Mouse (Mus musculus): ENCODE results near the gene Hectd1. TPM values are rescaled to one million over a fixed set of nuclear protein-coding genes. Genes with fewer than 3 reads are reported as not detected.

Hectd1 gene
- total RNA-seq (2021) = 10 to 100 TPM; 89.9 to 90.7 TPM

GRCm38 (mm10) chr12:51829290-51830076 lies at the start of gene Hectd1:
Gene Hectd1, minus strand, starts transcription at chr12:51829536.
- intact Hi-C loops (cut with DNase I) = loop anchor here (5.0 kb wide), 1 partner anchor 163 kb away; no protein-coding TSS in a partner anchor
- peak; percentile 64 to 92 for DNase-seq (ENCODE audit: extremely low spot score in 1 of 2, low spot score in 2 of 2)

DNA sequence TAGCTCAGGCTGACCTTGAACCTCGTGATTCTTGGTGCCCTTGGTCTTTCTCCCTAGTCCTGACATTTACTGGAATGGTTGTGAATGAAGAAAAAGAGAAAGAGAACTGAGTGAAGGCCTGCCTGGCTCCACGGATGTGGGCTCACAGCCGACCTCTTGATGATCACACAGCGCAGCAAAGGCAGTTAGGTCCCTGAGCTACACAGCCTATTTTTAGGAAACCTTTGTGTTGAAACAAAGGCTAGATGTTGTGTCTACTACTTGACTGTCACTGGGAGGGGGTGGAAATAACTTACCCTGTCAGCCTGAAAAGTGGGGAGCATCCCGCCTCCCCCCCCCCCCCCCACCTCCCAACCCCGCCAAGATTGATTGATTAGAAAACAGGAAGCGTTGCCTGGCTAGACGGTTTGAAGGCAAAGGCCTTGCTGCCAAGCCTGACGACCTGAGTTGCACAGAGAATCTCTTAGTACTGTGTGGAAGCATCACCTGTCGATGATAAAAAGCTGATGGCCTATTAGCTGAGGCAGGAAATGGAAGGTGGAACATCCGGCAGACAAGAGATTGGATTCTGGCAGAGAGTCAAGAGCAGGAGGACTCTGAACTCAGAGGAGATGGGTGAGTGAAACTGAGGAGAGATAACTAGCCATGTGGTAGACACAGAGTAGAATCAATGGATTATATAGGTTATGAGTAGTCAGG lies 42.3 kb upstream of the Hectd1 start:
- intact Hi-C loops (cut with DNase I) = no loop called here
- no peak for DNase-seq (ENCODE audit: extremely low spot score in 1 of 2, low spot score in 2 of 2)

DNA sequence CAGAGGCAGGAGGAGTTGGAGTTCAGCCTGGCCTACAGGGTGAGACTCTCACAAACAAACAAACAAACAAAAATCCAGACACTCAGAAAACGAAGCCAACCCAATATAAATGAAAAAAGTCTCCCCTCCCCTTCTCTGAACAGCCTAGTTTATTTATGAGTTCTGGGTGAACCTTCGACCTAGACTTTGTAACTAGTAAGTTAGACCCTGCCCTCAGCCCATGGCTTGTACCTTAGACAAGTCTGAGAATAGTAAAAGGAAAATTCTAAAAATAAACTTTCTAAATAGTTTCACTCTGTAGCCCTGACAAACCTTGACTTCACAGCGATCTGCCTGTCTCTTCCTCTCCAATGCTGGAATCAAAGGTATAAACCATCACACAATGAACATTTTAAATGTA lies 40.2 kb upstream of the Hectd1 start:
- DNase-seq (ENCODE audit: extremely low spot score in 1 of 2, low spot score in 2 of 2) = no peak

GRCm38 (mm10) chr12:51867076-51867475 lies 37.7 kb upstream of the Hectd1 start:
- intact Hi-C loops (cut with DNase I) = no loop called here
- no peak for DNase-seq (ENCODE audit: extremely low spot score in 1 of 2, low spot score in 2 of 2)

More for the DNA sequence above, 40.2 kb upstream of the Hectd1 start:
- intact Hi-C loops (cut with DNase I) = no loop called here

GRCm38 (mm10) chr12:51866226-51866910 lies 37.0 kb upstream of the Hectd1 start:
- intact Hi-C loops (cut with DNase I) = no loop called here

DNA sequence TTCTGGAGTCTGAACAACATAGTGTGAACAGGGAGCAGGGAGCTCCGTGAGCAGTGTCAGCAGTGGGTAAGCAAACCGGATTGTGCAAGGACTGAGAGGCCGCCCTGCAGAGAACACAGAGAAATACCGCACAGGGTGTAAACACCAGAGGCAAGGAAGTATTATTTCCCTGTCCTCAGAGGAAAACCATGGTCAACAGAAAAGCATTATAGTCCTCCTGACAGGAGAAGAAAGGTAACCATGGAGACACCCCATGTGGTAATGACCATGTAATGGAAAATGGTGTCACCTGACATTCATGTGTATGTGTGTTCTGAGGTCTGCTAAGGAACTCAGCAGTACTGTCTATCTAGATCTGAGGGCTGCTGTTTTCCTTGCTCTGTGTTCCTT lies 36.4 kb upstream of the Hectd1 start:
- intact Hi-C loops (cut with DNase I) = no loop called here

More at GRCm38 (mm10) chr12:51866226-51866910, 37.0 kb upstream of the Hectd1 start:
- peak in 1 of 2 experiments; percentile 38 for DNase-seq (ENCODE audit: extremely low spot score in 1 of 2, low spot score in 2 of 2)

GRCm38 (mm10) chr12:51865061-51865789 lies 35.9 kb upstream of the Hectd1 start:
- intact Hi-C loops (cut with DNase I) = no loop called here
- DNase-seq (ENCODE audit: extremely low spot score in 1 of 2, low spot score in 2 of 2) = no peak

More for the DNA sequence above, 36.4 kb upstream of the Hectd1 start:
- peak in 1 of 2 experiments; percentile 58 for DNase-seq (ENCODE audit: extremely low spot score in 1 of 2, low spot score in 2 of 2)

DNA sequence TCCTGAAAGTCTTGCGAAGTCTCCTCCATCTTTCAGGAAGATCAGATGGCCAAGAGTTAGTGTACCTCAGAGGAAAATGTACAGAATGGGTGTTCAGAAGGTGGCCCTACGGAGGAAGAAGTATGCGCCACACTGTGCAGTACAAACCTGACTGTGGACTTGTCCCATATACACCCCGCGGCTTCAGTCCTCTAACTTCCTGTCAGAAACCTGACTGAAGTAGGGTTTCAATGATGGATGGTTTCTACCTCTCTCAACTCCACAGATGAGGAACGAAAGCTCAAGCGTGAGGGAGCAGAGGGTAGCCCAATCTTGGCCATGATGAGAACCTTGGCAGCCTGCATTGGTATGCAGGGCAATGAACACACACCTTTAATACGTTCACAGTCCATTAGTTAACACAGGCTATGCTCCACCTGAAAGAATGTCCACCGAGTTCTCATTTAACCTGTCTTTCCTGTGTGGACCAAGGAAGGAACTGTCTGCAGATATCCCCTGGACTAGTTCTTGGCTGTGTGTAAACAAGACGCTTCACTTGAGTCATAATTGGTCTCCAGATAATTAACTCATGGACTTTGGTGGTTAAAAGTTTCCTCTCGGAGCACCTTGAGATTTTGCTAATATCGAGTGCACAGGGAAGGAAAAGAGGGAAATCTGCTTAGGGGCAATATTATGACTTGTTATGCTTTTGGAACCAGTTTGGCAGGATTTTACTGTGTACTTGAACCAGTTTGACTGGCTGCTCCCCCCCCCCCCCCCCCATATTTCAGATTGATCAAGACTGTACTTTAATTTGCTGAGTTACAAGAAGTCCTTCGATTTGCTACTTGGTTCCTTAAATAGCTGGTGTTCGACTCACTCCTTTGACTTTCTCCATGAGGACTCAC lies 34.0 kb upstream of the Hectd1 start:
- intact Hi-C loops (cut with DNase I) = no loop called here
- no peak for DNase-seq (ENCODE audit: extremely low spot score in 1 of 2, low spot score in 2 of 2)

DNA sequence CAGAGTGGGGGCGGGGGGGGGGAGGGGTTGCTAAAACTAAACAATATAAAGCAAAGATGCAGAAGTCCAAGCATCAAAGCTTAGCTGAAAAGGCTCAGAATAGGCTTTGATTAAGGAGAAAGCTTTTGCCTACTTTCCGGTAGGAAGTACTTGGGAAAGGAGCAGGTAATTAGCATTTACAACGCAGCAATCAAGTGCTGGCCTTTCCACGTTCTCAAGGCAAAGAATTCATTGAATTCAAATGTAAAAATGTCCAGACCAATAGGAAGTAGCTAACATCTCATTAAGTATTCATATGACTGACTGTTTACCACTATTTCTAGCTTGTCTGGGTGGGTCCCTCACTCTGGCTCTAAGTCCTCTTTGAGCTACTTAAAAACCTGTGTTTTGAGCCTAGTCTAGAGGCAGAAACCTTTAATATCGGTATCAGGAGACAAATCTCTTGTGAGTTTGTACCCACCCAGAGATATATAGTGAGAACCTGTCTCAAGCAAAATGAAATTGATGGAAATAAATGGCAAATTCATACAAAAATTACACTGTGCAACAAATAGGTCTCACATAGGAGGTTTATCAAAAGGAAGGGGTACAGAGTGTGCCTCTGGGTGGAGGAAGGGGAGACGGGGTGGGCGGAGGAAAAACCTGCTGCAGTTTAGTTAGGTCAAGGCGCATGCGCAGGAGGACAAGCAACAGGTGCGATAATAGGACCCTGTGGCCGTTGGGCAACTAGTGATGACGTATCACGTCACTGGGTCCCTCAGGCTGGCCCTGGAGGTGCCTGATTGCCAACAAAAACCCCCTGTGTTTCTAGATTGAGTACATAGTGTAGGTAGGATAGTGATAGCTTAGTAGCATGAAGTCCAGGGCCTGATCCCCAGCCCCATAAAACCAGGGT lies 29.0 kb upstream of the Hectd1 start:
- DNase-seq (ENCODE audit: extremely low spot score in 1 of 2, low spot score in 2 of 2) = no peak
- intact Hi-C loops (cut with DNase I) = no loop called here

GRCm38 (mm10) chr12:51856768-51857295 lies 27.5 kb upstream of the Hectd1 start:
- DNase-seq (ENCODE audit: extremely low spot score in 1 of 2, low spot score in 2 of 2) = no peak
- intact Hi-C loops (cut with DNase I) = no loop called here

DNA sequence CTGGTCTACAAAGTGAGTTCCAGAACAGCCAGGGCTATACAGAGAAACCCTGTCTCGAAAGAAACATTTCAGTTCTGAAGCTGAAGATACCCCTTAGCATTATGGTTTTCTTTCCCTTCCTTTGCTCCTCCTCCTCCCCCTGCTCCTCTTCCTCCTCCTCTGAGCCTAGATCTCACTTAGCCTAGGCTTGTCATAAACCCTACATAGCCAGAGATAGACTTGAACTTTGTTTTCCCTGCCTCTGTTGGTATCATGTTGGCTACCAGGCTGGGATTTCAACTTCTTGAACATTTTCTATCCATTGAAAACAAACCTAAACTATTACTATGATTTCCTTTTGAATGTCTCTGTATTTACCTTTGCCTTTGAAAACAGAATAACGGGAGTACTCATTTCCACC lies 26.5 kb upstream of the Hectd1 start:
- DNase-seq (ENCODE audit: extremely low spot score in 1 of 2, low spot score in 2 of 2) = no peak
- intact Hi-C loops (cut with DNase I) = no loop called here

- no peak for DNase-seq (ENCODE audit: extremely low spot score in 1 of 2, low spot score in 2 of 2)
- intact Hi-C loops (cut with DNase I) = no loop called here
Observed at GRCm38 (mm10) chr12:51855453-51855852, 26.1 kb upstream of the Hectd1 start.

- intact Hi-C loops (cut with DNase I) = no loop called here
Observed at GRCm38 (mm10) chr12:51851617-51852016, 22.3 kb upstream of the Hectd1 start.

GRCm38 (mm10) chr12:51851155-51851554 lies 21.8 kb upstream of the Hectd1 start:
- intact Hi-C loops (cut with DNase I) = no loop called here
- no peak for DNase-seq (ENCODE audit: extremely low spot score in 1 of 2, low spot score in 2 of 2)

More at GRCm38 (mm10) chr12:51851617-51852016, 22.3 kb upstream of the Hectd1 start:
- DNase-seq (ENCODE audit: extremely low spot score in 1 of 2, low spot score in 2 of 2) = no peak

DNA sequence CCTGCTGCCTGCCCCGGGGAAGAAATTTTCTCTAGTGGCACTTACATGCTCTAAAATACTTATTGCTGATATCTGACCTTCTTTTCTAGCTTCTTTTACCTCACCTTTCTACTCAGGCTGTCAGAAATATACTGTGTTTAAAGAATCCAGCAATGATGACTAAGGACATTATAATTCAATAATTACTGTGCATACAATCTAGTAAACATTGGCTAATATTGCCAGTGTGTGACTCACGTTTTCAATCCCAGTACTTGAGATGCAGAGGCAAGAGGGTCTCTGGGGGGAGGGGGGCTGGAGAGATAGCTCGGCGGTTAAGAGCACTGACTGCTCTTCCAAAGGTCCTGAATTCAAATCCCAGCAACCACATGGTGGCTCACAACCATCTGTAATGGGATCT lies 21.0 kb upstream of the Hectd1 start:
- no peak for DNase-seq (ENCODE audit: extremely low spot score in 1 of 2, low spot score in 2 of 2)
- intact Hi-C loops (cut with DNase I) = no loop called here

DNA sequence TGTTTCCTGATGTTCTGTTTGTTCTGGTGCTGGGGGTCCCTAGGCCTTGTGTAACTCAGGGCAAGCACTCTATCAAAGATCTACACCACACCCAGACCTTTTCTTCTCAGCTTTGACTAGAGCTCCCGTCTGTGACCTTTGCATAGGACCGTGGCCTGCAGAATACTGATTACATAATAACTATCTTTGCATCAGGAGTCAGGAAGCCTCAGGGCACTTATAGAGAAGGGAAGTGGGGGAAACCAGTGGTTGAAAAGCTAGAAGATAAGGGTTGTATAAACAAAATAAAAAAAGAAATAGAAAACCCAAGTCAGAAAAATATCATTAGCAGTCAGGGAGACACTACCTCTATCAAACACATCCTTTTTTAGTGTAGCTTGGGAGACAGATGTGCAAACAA lies 20.6 kb upstream of the Hectd1 start:
- DNase-seq (ENCODE audit: extremely low spot score in 1 of 2, low spot score in 2 of 2) = no peak
- intact Hi-C loops (cut with DNase I) = no loop called here

Data from left cerebral cortex, postnatal 10 days (tissue).